Mouse (Mus musculus) spleen, adult 2 months (tissue): ENCODE measurements around the gene S100b.

Experiments used
- CTCF ChIP-seq: fragments of 200-500 bp; IDR thresholded peaks from 2 replicates; pipeline ENCODE4 v1.5.1; 2011; ENCODE audit warnings: mild to moderate bottlenecking, inconsistent platforms; ENCODE audit not compliant: insufficient read depth, insufficient read length, insufficient replicate concordance; ENCODE audit errors: extremely low read depth
- POLR2A ChIP-seq: fragments of 200-500 bp; IDR thresholded peaks from 2 replicates; pipeline ENCODE4 v1.6.1; 2011; ENCODE audit warnings: low read depth, low read length, inconsistent platforms

DNA sequence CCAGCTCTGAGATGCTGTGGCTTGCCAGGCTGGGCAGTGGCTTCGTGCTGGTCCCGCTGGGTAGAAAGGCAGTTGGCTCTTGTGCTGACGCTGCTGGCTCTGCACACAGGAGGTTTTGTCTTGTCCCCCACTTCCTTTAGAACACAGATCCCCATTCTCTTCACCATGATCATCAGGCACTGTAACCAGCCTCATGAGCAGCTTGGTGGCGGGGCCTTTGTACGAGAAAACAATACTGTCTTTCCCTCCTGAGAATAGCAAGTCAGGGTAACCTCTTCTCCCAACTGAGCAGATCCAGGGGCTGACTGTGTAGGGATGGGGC lies 5.0 kb upstream of the S100b start:
- TF ChIP-seq POLR2A (no peak), CTCF (no peak)
